Mouse (Mus musculus) skeletal muscle tissue, adult 2 months (tissue): ENCODE results near the gene Krtap2-4.
A peak's percentile ranks its signal among the peaks of the same experiment; 100 is the strongest.

Source experiments
- DNase-seq: peaks from one replicate; pipeline ENCODE4 v3.0.0-alpha.2; 2012; ENCODE audit warnings: low read depth, low spot score

The Krtap2-4 gene

GRCm38 (mm10) chr11:99583245-99583704 lies 31.4 kb downstream of the Krtap2-4 start, which contains the start of gene Krtap1-4:
Gene Krtap1-4 (minus strand): TSS chr11:99583654.
- no peak for DNase-seq

DNA sequence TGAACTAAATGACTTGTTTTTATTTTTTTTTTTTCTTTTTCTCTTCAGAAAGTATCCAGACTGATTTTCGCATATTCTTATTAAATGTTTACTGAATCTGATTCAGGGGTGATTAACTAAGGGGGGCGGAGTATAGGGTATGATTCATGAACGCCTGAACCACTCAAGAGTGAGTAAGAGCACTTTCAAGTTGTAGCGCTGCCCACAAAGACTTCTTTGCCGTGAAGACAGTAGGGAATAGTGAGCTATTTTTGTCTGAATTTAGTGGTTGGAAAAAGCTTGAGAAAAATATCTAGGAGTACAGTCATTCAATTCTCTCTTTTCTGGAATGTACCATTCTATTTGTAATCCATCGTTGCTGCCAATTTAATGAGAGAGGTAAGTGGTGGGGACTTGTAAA lies 33.1 kb downstream of the Krtap2-4 start:
- DNase-seq = no peak

DNA sequence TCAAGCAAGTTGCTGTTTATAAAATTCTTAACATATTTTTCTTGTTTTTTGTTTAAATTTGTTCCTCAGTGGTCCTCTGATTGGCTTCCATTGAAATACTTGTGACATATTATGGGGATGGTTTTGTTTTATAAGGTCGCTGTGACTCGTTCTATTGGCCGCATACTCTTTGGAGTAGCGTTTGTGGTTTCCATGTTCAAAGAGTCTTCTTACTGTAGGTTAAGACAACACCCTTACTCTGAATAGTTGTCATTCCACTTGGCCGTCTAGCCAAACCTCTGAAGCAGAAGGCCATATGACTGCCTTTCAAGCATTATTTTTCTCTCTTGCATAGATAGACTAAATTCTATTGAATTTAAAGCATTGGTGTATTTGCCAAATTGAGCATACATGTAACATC lies 33.6 kb downstream of the Krtap2-4 start:
- DNase-seq = no peak

DNA sequence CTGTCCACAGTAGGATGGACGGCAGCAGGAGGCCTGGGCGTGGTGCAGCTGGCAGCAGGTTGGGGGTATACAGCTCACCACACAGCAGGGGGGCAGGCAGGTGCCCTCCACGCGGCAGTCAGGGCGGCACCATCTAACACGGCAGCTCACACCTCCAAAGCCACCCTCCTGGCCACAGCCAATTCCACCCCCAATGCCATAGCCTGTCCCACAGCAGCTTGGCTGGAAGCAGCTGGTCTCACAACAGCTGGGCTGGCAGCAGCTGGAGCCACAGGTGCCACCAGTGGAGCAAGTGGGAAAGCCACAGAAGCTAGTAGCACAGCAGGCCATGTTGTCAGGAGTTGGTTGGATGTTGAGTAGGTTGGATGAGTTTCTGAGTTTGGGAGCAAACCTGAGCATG lies 34.0 kb downstream of the Krtap2-4 start, which contains the start of gene Krtap1-5:
TSS of gene Krtap1-5 (minus strand) at position 381 of the 400 bp plus-strand sequence.
- no peak for DNase-seq

DNA sequence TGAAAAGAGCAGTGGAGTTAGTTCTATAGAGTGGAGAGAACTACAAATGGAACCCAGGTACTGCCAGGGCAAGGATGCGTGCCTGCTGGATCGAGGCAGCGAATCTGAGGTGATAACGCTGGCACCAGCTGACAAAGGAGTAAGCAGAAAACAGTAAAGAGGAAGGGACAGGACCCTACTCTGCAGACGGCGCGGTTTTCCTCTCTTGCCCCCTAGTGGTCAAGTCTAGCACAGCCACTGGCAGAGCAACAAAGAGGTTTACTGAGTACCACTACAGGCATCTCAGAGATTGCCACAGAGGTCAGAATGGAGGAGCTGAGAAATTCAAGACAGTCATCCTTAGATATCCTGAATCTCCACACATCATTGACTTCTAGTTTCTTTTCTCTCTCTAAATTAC lies 40.5 kb downstream of the Krtap2-4 start:
- peak; percentile 5 for DNase-seq

DNA sequence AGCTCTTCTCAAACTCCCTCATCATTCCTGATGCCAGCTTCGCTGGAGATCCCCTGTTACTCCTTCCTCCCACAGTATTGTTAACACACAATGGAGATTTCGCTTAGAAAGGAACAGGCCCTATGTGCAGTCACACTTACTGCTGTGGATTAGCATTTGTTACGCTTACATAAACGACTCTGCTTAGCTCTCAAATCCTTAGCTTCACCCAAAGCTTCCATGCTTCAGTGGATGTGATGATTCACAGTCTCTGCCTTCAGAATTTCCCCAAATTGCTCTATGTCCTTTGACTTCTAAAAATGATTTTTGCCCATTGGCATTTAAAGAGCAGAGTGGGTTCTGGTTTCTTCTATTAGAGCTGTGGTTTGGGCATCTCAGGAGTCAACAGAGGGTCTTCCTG lies 41.5 kb downstream of the Krtap2-4 start:
- no peak for DNase-seq

DNA sequence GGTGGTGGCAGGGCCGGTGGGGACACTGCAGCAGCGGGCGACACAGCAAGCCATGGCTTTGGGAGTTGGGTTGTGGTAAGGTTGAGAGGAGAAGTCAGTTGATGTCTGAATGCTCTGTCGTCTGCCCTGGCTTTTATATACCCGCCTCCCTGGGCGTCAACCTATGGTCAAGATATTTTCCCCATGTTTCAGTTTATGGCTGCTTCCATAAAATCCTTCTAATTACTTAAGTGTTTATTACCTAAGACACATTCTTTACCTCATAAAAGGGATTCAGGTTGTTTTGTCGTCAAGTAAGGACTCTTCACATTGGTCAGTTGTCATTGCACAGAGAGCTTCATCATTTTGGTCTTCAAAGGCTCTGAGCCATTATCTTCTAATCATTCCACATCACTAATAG lies 48.1 kb downstream of the Krtap2-4 start, which contains the start of gene Krtap3-1:
TSS of gene Krtap3-1 (minus strand) at position 101 of the 400 bp plus-strand sequence.
- no peak for DNase-seq
